21 mouse cellular contexts compared by ENCODE assay signal in genomic region chr19:44049282-44049681, GRCm38 (mm10). TPM values are rescaled to one million over a fixed set of nuclear protein-coding genes. Genes with fewer than 3 reads are reported as not detected.
DNase-seq lines count a peak whose midpoint lies in the region; ATAC-seq and TF ChIP-seq lines count a peak whose summit lies in the region.
"Had no signal": no experiment of that assay in that cellular context is flagged by ENCODE, and none has a peak within 500 bp of the region (broad histone marks: within the 10 kb centered on the region; RNA-seq: fewer than 3 reads in every experiment).

No protein-coding gene starts in this region.

- DNase-seq in kidney, adult 9 months = peak; percentile 67
- DNase-seq in CH12.LX (ENCODE audit: extremely low read depth) (peak; percentile 61), ES-E14 (ENCODE audit: low read depth, low spot score) (peak; percentile 83)
- DNase-seq in kidney, postnatal 14 days = peak; percentile 66
- no peak for DNase-seq in adrenal gland, postnatal 36 days
- no peak for DNase-seq in urinary bladder, adult 18-20 months (ENCODE audit: low spot score in 2 of 2)
- DNase-seq: cerebellum, adult 18-20 months; heart, postnatal 14 days; layer of hippocampus, postnatal 36 days; liver, embryonic 13.5 days; right cerebral cortex, postnatal 14 days had no signal

- ATAC-seq in kidney, embryonic 15.5 days (replicated peaks; ENCODE audit: low FRiP score) = no peak
- ATAC-seq: midbrain, embryonic 16.5 days had no signal

- no peaks in the 10 kb centered on the region for H3K4me1 ChIP-seq in kidney, embryonic 15.5 days
- H3K4me1 ChIP-seq in CH12.LX (ENCODE audit: control insufficient read depth in 1 of 2, insufficient read depth in 2 of 2) (peaks cover 0 to 62% of the 10 kb centered on the region in 2 experiments; a peak in 2 of 4 replicates), ES-E14 (ENCODE audit: control insufficient read depth in 2 of 2, insufficient read depth in 2 of 2, low read length in 2 of 2, poor library complexity in 1 of 2) (peaks cover 4 to 11% of the 10 kb centered on the region in 2 experiments; a peak in 3 of 4 replicates)
- H3K4me1 ChIP-seq: heart, embryonic 12.5 days; hindbrain, embryonic 12.5 days; limb, embryonic 13.5 days; liver, embryonic 13.5 days; neural tube, embryonic 15.5 days had no signal

- TF ChIP-seq RAD21 in CH12.LX (IDR thresholded peaks at IDR 0.05; ENCODE audit: low read depth, low read length) = no peak; the same call in 1 of the 2 replicates

- no peaks in the 10 kb centered on the region for H3K9me3 ChIP-seq in kidney, embryonic 15.5 days (replicated peaks)
- H3K9me3 ChIP-seq in CH12.LX (replicated peaks; ENCODE audit: low read length) (no peaks in the 10 kb centered on the region), ES-E14 (ENCODE audit: control insufficient read depth, insufficient read depth, low read depth, low read length) (no peaks in the 10 kb centered on the region)
- H3K9me3 ChIP-seq: heart, embryonic 12.5 days; hindbrain, embryonic 12.5 days; limb, embryonic 13.5 days; liver, embryonic 13.5 days; neural tube, embryonic 15.5 days had no signal

- H3K27me3 ChIP-seq in kidney, embryonic 15.5 days = no peaks in the 10 kb centered on the region
- H3K27me3 ChIP-seq in CH12.LX (replicated peaks) = no peaks in the 10 kb centered on the region
- H3K27me3 ChIP-seq: heart, embryonic 12.5 days; hindbrain, embryonic 12.5 days; limb, embryonic 13.5 days; liver, embryonic 13.5 days; neural tube, embryonic 15.5 days had no signal

- TF ChIP-seq POLR2A in CH12.LX (IDR thresholded peaks at IDR 0.05; ENCODE audit: low read depth, low read length) = no peak

- no peak overlapping the region for H3K4me2 ChIP-seq in kidney, embryonic 15.5 days
- H3K4me2 ChIP-seq in CH12.LX (ENCODE audit: insufficient read depth, low read depth, poor library complexity, severe bottlenecking) = peak overlapping the region; percentile 50
- H3K4me2 ChIP-seq: heart, embryonic 12.5 days; hindbrain, embryonic 12.5 days; limb, embryonic 13.5 days; liver, embryonic 13.5 days; neural tube, embryonic 15.5 days had no signal

- dilution Hi-C loops in CH12.LX (cut with MboI; ENCODE audit: extremely low pct_ligation_motif_present, extremely low pct_unique_long_range_greater_than_20kb, low sequenced_read_pairs) = no loop called here

- no peaks in the 10 kb centered on the region for H3K79me2 ChIP-seq in CH12.LX (replicated peaks; ENCODE audit: control insufficient read depth, extremely low read depth, insufficient read depth, poor library complexity, severe bottlenecking)

- peaks cover 53% of the 10 kb centered on the region for H3K36me3 ChIP-seq in kidney, embryonic 15.5 days
- peaks cover 40 to 51% of the 10 kb centered on the region in 2 experiments for H3K36me3 ChIP-seq in CH12.LX (replicated peaks in 1 of 2; ENCODE audit: control insufficient read depth in 1 of 2, insufficient read depth in 1 of 2, low read length in 1 of 2)
- H3K36me3 ChIP-seq in ES-E14 (ENCODE audit: control insufficient read depth, insufficient read depth, low read length, poor library complexity, severe bottlenecking) = peaks cover 4% of the 10 kb centered on the region

- H3K27ac ChIP-seq in kidney, embryonic 15.5 days = no peak overlapping the region; the same call in 1 of the 2 replicates
- H3K27ac ChIP-seq in CH12.LX (ENCODE audit: insufficient read depth, low read depth) (no peak overlapping the region), ES-E14 (ENCODE audit: insufficient read depth, low read depth, low read length, poor library complexity, severe bottlenecking) (peak overlapping the region; percentile 38; the same call in 1 of the 2 replicates)
- H3K27ac ChIP-seq: hindbrain, embryonic 12.5 days; limb, embryonic 13.5 days; liver, embryonic 13.5 days; neural tube, embryonic 15.5 days had no signal

- no peak overlapping the region for H3K9ac ChIP-seq in kidney, embryonic 15.5 days
- H3K9ac ChIP-seq in CH12.LX (ENCODE audit: insufficient read depth, low read depth) (no peak overlapping the region), ES-E14 (ENCODE audit: insufficient read depth, low read depth, low read length, poor library complexity, severe bottlenecking) (no peak overlapping the region)
- H3K9ac ChIP-seq: heart, embryonic 12.5 days; hindbrain, embryonic 12.5 days; limb, embryonic 13.5 days; liver, embryonic 13.5 days; neural tube, embryonic 15.5 days had no signal

- 57% methylated on average over 3 of the region's 3 CpGs for WGBS in kidney, embryonic 15.5 days

- H3K4me3 ChIP-seq in kidney, embryonic 15.5 days (replicated peaks) = no peak overlapping the region
- H3K4me3 ChIP-seq in CH12.LX (replicated peaks in 1 of 3; ENCODE audit: low read depth in 2 of 3, low read length in 2 of 3, poor library complexity in 1 of 3) (no peak overlapping the region), ES-E14 (ENCODE audit: insufficient read depth in 1 of 2, low read depth in 1 of 2, low read length in 2 of 2, poor library complexity in 1 of 2, severe bottlenecking in 1 of 2) (peak overlapping the region in 1 of 2 experiments; percentile 24; a peak in 2 of 4 replicates)
- H3K4me3 ChIP-seq: heart, embryonic 12.5 days; hindbrain, embryonic 12.5 days; limb, embryonic 13.5 days; liver, embryonic 13.5 days; neural tube, embryonic 15.5 days had no signal

- TF ChIP-seq EP300 in CH12.LX (IDR thresholded peaks at IDR 0.05; ENCODE audit: low read length) = peak; percentile 61; the same call in 1 of the 2 replicates

- no peak for TF ChIP-seq CTCF in CH12.LX (conservative IDR thresholded peaks at IDR 0.05 in 1 of 2, IDR thresholded peaks at IDR 0.05 in 1 of 2; ENCODE audit: low read depth in 2 of 2, low read length in 2 of 2)

- in situ Hi-C loops in CH12.LX (cut with MboI; ENCODE audit: low pct_ligation_motif_present, low pct_unique_long_range_greater_than_20kb, low sequenced_read_pairs) = no loop called here
- in situ Hi-C loops in ES-E14 (cut with MboI; ENCODE audit: low sequenced_read_pairs in 2 of 2, unreplicated experiment in 2 of 2) = no loop called here

TF ChIP-seq in CH12.LX, 34 proteins besides CTCF, POLR2A, EP300 and RAD21:
- TF ChIP-seq IRF4 (IDR thresholded peaks at IDR 0.05; ENCODE audit: low read depth, low read length) (peak; percentile 75), MEF2A (IDR thresholded peaks at IDR 0.05; ENCODE audit: borderline replicate concordance, low read depth, low read length) (peak; percentile 45; the same call in 1 of the 2 replicates), ZKSCAN1 (IDR thresholded peaks at IDR 0.05; ENCODE audit: borderline replicate concordance, low read depth, low read length) (no peak), BHLHE40 (IDR thresholded peaks at IDR 0.05; ENCODE audit: low read depth, low read length) (peak; percentile 44), RCOR1 (conservative IDR thresholded peaks at IDR 0.05; ENCODE audit: low read depth, low read length) (peak; percentile 27; the same call in 1 of the 2 replicates)
TF ChIP-seq in CH12.LX: peak in this region for 4.

TF ChIP-seq in ES-E14, 5 proteins besides CTCF, POLR2A, EP300 and RAD21:
- 0 out of 2 replicates have a peak, but pooled peaks have one; percentile 42 for TF ChIP-seq CHD2 (IDR thresholded peaks at IDR 0.05; ENCODE audit: low read depth, low read length)
- no peak for TF ChIP-seq MAFK (IDR thresholded peaks at IDR 0.05; ENCODE audit: insufficient read depth, low read depth, low read length)

RNA-seq across cellular contexts. Expression of gene Cyp2c23, which starts 20.3 kb away (rescaled TPM):
- 0.27 and 0.66 TPM in 2 replicates for polyA plus RNA-seq in kidney, embryonic 15.5 days (2015; fragmentation: Nextera tagmentation; extraction: Ambion mirVana)
- total RNA-seq in CH12.LX (2012; rRNA removed) (not detected in 2 replicates), CH12.LX (2014; rRNA removed) (0.13 TPM in 1 of 2 replicates, not detected in the other), ES-E14 (2012; rRNA removed) (0.31 and 0.74 TPM in 2 replicates)
- polyA plus RNA-seq in CH12.LX (2012; ENCODE audit: insufficient read length, low read depth) = 0.11 and 0.12 TPM in 2 replicates
- total RNA-seq in adrenal gland, postnatal 36 days (2021) = 1 to 10 TPM in 1 of 2 experiments, under 1 TPM in 1; 0.40 to 1.6 TPM
- total RNA-seq: layer of hippocampus, adult 18-20 months; layer of hippocampus, postnatal 36 days; megakaryocyte-erythroid progenitor cell, adult 5-6 weeks had no signal
- polyA plus RNA-seq: forebrain, embryonic 11.5 days; hindbrain, embryonic 12.5 days; midbrain, embryonic 16.5 days; neural tube, embryonic 15.5 days; spleen, adult 2 months had no signal

RNA-seq across cellular contexts. Expression of gene Erlin1, which starts 20.3 kb away (rescaled TPM):
- 46.5 and 51.4 TPM in 2 replicates for polyA plus RNA-seq in kidney, embryonic 15.5 days (2015; fragmentation: Nextera tagmentation; extraction: Ambion mirVana)
- total RNA-seq in CH12.LX (2012; rRNA removed) (9.3 and 9.7 TPM in 2 replicates), CH12.LX (2014; rRNA removed) (26.6 TPM in 2 replicates), ES-E14 (2012; rRNA removed) (20.9 and 22.7 TPM in 2 replicates)
- polyA plus RNA-seq in CH12.LX (2012; ENCODE audit: insufficient read length, low read depth) = 22.7 and 25.9 TPM in 2 replicates
- total RNA-seq in adrenal gland, postnatal 36 days (2021) = 10 to 100 TPM; 15.8 to 32.5 TPM

RNA-seq across cellular contexts. Expression of gene Chuk, which starts 58.0 kb away (rescaled TPM):
- 47.7 and 48.4 TPM in 2 replicates for polyA plus RNA-seq in kidney, embryonic 15.5 days (2015; fragmentation: Nextera tagmentation; extraction: Ambion mirVana)
- total RNA-seq in CH12.LX (2012; rRNA removed) (36.4 and 36.9 TPM in 2 replicates), CH12.LX (2014; rRNA removed) (82.4 and 102 TPM in 2 replicates), ES-E14 (2012; rRNA removed) (52.9 and 57.4 TPM in 2 replicates)
- polyA plus RNA-seq in CH12.LX (2012; ENCODE audit: insufficient read length, low read depth) = 40.6 and 42.7 TPM in 2 replicates
- total RNA-seq in adrenal gland, postnatal 36 days (2021) = 10 to 100 TPM; 57.3 to 92.5 TPM

Comparison
In these comparisons a context has a peak if more than half of its experiments do, and no peak if none do; other contexts are left out.
1. DNase-seq: peak in kidney, adult 9 months (single experiment), CH12.LX (single experiment), ES-E14 (single experiment) and kidney, postnatal 14 days (single experiment); none in adrenal gland, postnatal 36 days (0 of 2) and urinary bladder, adult 18-20 months (0 of 2).